In the genomic region with DNA sequence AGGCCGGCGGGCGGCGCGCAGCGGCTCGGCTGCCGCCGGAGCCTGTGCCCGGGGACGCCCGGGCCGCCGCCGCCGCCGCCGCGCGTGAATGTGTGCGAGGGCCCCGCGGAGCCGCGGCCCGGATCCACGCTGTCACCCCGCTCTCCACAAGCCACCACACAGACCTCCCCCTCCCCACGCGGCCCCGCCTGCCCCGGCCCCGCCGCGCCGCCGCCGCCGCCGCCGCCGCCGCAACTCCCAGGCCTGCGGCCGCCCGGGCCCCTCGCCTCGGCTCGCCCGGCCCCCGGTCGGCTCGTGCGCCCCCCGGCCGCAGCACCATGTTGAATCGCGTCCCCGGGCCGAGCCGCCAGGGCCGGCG, we compare ENCODE assay signal across 8 mouse cellular contexts. TPM values are rescaled to one million over a fixed set of nuclear protein-coding genes. Genes with fewer than 3 reads are reported as not detected.
DNase-seq lines count a peak whose midpoint lies in the region; ATAC-seq and TF ChIP-seq lines count a peak whose summit lies in the region.

No protein-coding gene starts in this region.

- peak overlapping the region; percentile 96 for H3K4me3 ChIP-seq in heart, embryonic 16.5 days (ENCODE audit: low read length)
- peak overlapping the region; percentile 92 for H3K4me3 ChIP-seq in G1E (ENCODE audit: low read depth, low read length)
- peak overlapping the region; percentile 78 for H3K4me3 ChIP-seq in forebrain, embryonic 15.5 days
- peak overlapping the region; percentile 95 for H3K4me3 ChIP-seq in liver, embryonic 16.5 days (ENCODE audit: low read depth, low read length)

- H3K9ac ChIP-seq in heart, embryonic 16.5 days (ENCODE audit: low read length) = peak overlapping the region; percentile 100
- peak overlapping the region; percentile 99 for H3K9ac ChIP-seq in forebrain, embryonic 15.5 days (replicated peaks)
- peak overlapping the region; percentile 98 for H3K9ac ChIP-seq in liver, embryonic 16.5 days (ENCODE audit: low read depth, low read length)

- H3K4me2 ChIP-seq in heart, embryonic 16.5 days (ENCODE audit: low read depth, low read length) = peak overlapping the region; percentile 90; the same call in 1 of the 2 replicates
- H3K4me2 ChIP-seq in forebrain, embryonic 15.5 days (replicated peaks) = peak overlapping the region; percentile 76
- peak overlapping the region; percentile 99 for H3K4me2 ChIP-seq in liver, embryonic 16.5 days (ENCODE audit: low read depth, low read length)

- peaks cover 5% of the 10 kb centered on the region; the same call in 1 of the 2 replicates for H3K36me3 ChIP-seq in heart, embryonic 16.5 days (ENCODE audit: control insufficient read depth, insufficient read depth)
- peaks cover 18% of the 10 kb centered on the region for H3K36me3 ChIP-seq in G1E (replicated peaks)
- H3K36me3 ChIP-seq in forebrain, embryonic 15.5 days = no peaks in the 10 kb centered on the region
- H3K36me3 ChIP-seq in liver, embryonic 16.5 days (ENCODE audit: control insufficient read depth, insufficient read depth) = no peaks in the 10 kb centered on the region; the same call in 1 of the 2 replicates

- H3K27me3 ChIP-seq in heart, embryonic 16.5 days (ENCODE audit: control insufficient read depth, insufficient read depth, low read length) = no peaks in the 10 kb centered on the region
- H3K27me3 ChIP-seq in G1E (ENCODE audit: insufficient read depth, low read length) = no peaks in the 10 kb centered on the region
- H3K27me3 ChIP-seq in forebrain, embryonic 15.5 days = no peaks in the 10 kb centered on the region
- no peaks in the 10 kb centered on the region for H3K27me3 ChIP-seq in liver, embryonic 16.5 days (ENCODE audit: control insufficient read depth, insufficient read depth, low read depth, low read length)

- peak; percentile 38 for ATAC-seq in heart, embryonic 16.5 days (replicated peaks; ENCODE audit: extremely low read depth, insufficient read depth, low FRiP score)
- no peak for ATAC-seq in G1E (ENCODE audit: extremely low read depth, insufficient number of reproducible peaks, low FRiP score, poor library complexity, severe bottlenecking)
- ATAC-seq in forebrain, embryonic 15.5 days (replicated peaks) = peak; percentile 49
- peak; percentile 22 for ATAC-seq in liver, embryonic 16.5 days (ENCODE audit: low read depth)

- WGBS in heart, embryonic 16.5 days = under 1% methylated on average over 26 of the region's 63 CpGs
- WGBS in forebrain, embryonic 15.5 days = under 1% methylated on average over 32 of the region's 63 CpGs
- 0% methylated on average over 1 of the region's 63 CpGs for WGBS in liver, embryonic 16.5 days (ENCODE audit: insufficient replicate concordance)

- H3K9me3 ChIP-seq in heart, embryonic 16.5 days (replicated peaks; ENCODE audit: control insufficient read depth, low read length) = no peaks in the 10 kb centered on the region
- H3K9me3 ChIP-seq in G1E (replicated peaks) = no peaks in the 10 kb centered on the region
- no peaks in the 10 kb centered on the region for H3K9me3 ChIP-seq in forebrain, embryonic 15.5 days
- no peaks in the 10 kb centered on the region for H3K9me3 ChIP-seq in liver, embryonic 16.5 days (replicated peaks; ENCODE audit: control insufficient read depth, low read length)

- peak overlapping the region; percentile 100 for H3K27ac ChIP-seq in heart, embryonic 16.5 days (ENCODE audit: low read length)
- H3K27ac ChIP-seq in forebrain, embryonic 15.5 days (replicated peaks) = peak overlapping the region; percentile 99
- H3K27ac ChIP-seq in liver, embryonic 16.5 days (ENCODE audit: low read length) = peak overlapping the region; percentile 99

- TF ChIP-seq CTCF in G1E (IDR thresholded peaks at IDR 0.05; ENCODE audit: low read depth, low read length) = no peak

- H3K4me1 ChIP-seq in heart, embryonic 16.5 days (ENCODE audit: control insufficient read depth, insufficient read depth, low read length) = peaks cover 19% of the 10 kb centered on the region
- peaks cover 32% of the 10 kb centered on the region for H3K4me1 ChIP-seq in G1E (ENCODE audit: insufficient read depth, low read depth, low read length)
- H3K4me1 ChIP-seq in forebrain, embryonic 15.5 days = peaks cover 39% of the 10 kb centered on the region
- H3K4me1 ChIP-seq in liver, embryonic 16.5 days (ENCODE audit: control insufficient read depth, low read depth, low read length) = peaks cover 27% of the 10 kb centered on the region

- DNase-seq in heart, adult 11 months = no peak
- no peak for DNase-seq in G1E (ENCODE audit: low spot score)
- DNase-seq in layer of hippocampus, postnatal 14 days (ENCODE audit: low spot score in 2 of 2) = no peak
- DNase-seq in adrenal gland, adult (ENCODE audit: inconsistent age in 2 of 2, low spot score in 1 of 2) = no peak
- DNase-seq in adrenal gland, adult 8-10 months = no peak

RNA-seq across cellular contexts. Expression of gene Arid2, which starts 0.4 kb away (rescaled TPM):
- 13.5 and 14.0 TPM in 2 replicates for polyA plus RNA-seq in heart, embryonic 16.5 days (2015; fragmentation: Nextera tagmentation; extraction: Ambion mirVana)
- total RNA-seq in G1E (2014; fragmentation: Nextera tagmentation) = 95.3 and 100 TPM in 2 replicates
- total RNA-seq in G1E (2017) = 45.8 and 48.7 TPM in 2 replicates
- polyA plus RNA-seq in G1E (2012) = 15.8 and 16.0 TPM in 2 replicates
- polyA plus RNA-seq in forebrain, embryonic 15.5 days (2015; fragmentation: Nextera tagmentation; extraction: Ambion mirVana) = 27.4 and 29.9 TPM in 2 replicates
- 7.4 and 7.9 TPM in 2 replicates for polyA plus RNA-seq in liver, embryonic 16.5 days (2015; fragmentation: Nextera tagmentation; extraction: Ambion mirVana)
- total RNA-seq in layer of hippocampus, postnatal 14 days (2021) = 10 to 100 TPM; 37.5 to 39.8 TPM
- 10 to 100 TPM; 39.0 to 55.2 (median 46.1) TPM for total RNA-seq in adrenal gland, adult 8-10 months (2022)
